Mouse (Mus musculus): ENCODE results near the gene Ak2.

DNA sequence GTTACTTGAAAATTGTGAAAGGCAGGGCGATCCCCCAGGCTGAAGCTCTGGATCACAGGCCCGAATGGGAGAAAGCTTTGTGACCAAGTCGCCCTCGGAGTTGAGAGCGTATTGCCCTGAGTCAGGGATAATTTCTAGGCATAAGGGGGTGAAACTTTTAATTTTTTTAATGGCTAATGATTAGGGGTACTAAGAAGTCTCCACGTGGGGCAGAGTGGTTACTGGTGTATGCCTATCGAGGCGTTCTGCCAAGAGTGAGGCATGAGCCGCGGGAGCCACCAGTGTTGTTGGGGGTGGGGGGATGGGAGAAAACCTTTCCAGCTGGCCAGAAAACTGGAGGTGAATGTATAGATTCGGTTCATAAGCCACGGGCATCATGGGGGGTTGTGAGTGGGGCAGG is 1.9 kb downstream of the Ak2 start:
- TF ChIP-seq CTCF (IDR thresholded peaks at IDR 0.05; ENCODE audit: borderline replicate concordance, extremely low read depth, insufficient read depth, insufficient read length) (no peak), POLR2A (IDR thresholded peaks at IDR 0.05; ENCODE audit: borderline replicate concordance, extremely low read depth, insufficient read depth, insufficient read length, poor library complexity, severe bottlenecking) (no peak)

Data from brain, embryonic 14.5 days (tissue).